Mouse (Mus musculus): Measurements from ENCODE around the gene Tnfsf14. TPM values are rescaled to one million over a fixed set of nuclear protein-coding genes. Genes with fewer than 3 reads are reported as not detected.

Tnfsf14 gene
- not detected in 2 replicates for polyA plus RNA-seq (2012; rRNA removed)

DNA sequence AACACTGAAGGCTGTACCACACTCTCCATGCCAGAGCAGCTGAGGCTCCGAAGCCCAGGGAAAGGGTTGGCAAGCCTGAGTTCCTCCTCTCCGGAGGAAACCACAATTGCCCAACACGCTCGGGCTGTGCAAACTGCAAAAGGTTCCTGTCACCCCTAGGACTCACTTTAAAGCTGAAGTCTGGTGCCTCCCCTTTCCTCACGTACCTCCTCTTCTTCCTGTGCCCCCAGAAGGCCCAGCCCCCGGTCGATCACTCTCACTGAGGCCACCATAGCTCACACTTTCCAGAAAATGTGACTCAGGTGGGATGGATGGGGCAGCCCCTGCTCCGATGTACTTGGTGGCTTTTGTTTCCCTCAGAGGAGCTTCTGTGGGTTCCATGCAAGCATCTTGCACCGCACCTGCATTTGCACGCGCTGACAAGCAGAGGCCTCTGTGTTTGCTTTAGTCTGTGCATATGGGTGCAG, at the start of gene Tnfsf14:
Gene Tnfsf14 (minus strand): TSS at position 137 of the 467 bp plus-strand sequence.
- H3K27me3 ChIP-seq (ENCODE audit: control insufficient read depth, insufficient read depth, low read length) = no peaks in the 10 kb centered on the region
- no peak for DNase-seq
- no peak for TF ChIP-seq CTCF (IDR thresholded peaks at IDR 0.05; ENCODE audit: borderline replicate concordance, insufficient read depth, low read depth, low read length)
- no peak for TF ChIP-seq POLR2A (IDR thresholded peaks at IDR 0.05; ENCODE audit: borderline replicate concordance, insufficient read depth, low read length)
- WGBS = 78% methylated on average over 11 of the region's 11 CpGs
- no peaks in the 10 kb centered on the region for H3K4me1 ChIP-seq (ENCODE audit: control insufficient read depth, insufficient read depth, low read length)
- H3K27ac ChIP-seq (ENCODE audit: insufficient read depth, low read length) = no peak within 1 kb of the TSS
- H3K4me3 ChIP-seq (replicated peaks; ENCODE audit: insufficient read depth, low read depth, low read length) = no peak within 1 kb of the TSS

DNA sequence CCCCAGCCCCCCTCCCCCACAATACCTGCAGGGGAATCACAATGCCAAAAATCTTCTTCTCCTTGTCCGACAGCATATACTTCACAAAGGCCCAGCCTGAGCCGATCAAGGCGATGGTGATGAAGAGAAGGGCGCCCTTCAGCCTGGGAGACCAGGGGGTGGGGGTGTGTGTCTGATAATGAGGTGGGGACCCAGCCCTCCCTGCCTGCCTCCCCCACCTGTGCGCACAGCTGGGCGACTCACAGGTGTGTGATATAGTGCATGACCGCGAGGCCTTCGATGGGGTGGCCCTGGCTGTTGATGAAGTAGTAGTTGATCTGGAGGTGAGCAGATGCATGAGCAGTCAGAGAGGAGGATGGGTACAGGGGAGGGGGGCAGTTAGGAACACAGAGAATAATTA, 43.2 kb upstream of the Tnfsf14 start:
- Histone ChIP-seq H3K4me1 (ENCODE audit: control insufficient read depth, insufficient read depth, low read length) (no peaks in the 10 kb centered on the region), H3K27me3 (ENCODE audit: control insufficient read depth, insufficient read depth, low read length) (no peaks in the 10 kb centered on the region), H3K27ac (ENCODE audit: insufficient read depth, low read length) (no peak overlapping the region), H3K4me3 (replicated peaks; ENCODE audit: insufficient read depth, low read depth, low read length) (no peak overlapping the region)
- TF ChIP-seq CTCF (IDR thresholded peaks at IDR 0.05; ENCODE audit: borderline replicate concordance, insufficient read depth, low read depth, low read length) (no peak), POLR2A (IDR thresholded peaks at IDR 0.05; ENCODE audit: borderline replicate concordance, insufficient read depth, low read length) (no peak)
- WGBS = 87% methylated on average over 9 of the region's 9 CpGs
- no peak for DNase-seq

DNA sequence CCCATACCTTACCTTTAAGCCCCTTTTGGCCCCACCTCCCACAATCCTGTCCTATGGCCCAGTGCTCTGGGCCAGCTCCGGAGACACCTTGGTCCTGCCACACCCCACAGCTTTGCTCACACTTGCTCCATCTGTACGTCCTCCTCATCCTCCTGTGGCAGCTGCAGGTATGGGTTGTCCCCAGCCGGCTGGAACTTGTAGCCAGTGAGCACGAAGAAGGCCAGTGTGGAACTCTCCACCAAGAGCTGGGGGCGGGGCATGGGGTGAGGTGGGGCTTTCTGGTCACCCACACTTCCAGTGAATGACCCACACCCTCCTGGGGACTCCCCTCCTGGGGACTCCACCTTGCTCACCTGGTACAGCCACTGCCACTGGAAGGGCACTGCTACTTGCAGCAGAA, 41.8 kb upstream of the Tnfsf14 start:
- Histone ChIP-seq H3K27me3 (ENCODE audit: control insufficient read depth, insufficient read depth, low read length) (no peaks in the 10 kb centered on the region), H3K27ac (ENCODE audit: insufficient read depth, low read length) (no peak overlapping the region), H3K4me3 (replicated peaks; ENCODE audit: insufficient read depth, low read depth, low read length) (no peak overlapping the region), H3K4me1 (ENCODE audit: control insufficient read depth, insufficient read depth, low read length) (no peaks in the 10 kb centered on the region)
- WGBS = 92% methylated on average over 5 of the region's 5 CpGs
- DNase-seq = no peak
- TF ChIP-seq CTCF (IDR thresholded peaks at IDR 0.05; ENCODE audit: borderline replicate concordance, insufficient read depth, low read depth, low read length) (no peak), POLR2A (IDR thresholded peaks at IDR 0.05; ENCODE audit: borderline replicate concordance, insufficient read depth, low read length) (no peak)

DNA sequence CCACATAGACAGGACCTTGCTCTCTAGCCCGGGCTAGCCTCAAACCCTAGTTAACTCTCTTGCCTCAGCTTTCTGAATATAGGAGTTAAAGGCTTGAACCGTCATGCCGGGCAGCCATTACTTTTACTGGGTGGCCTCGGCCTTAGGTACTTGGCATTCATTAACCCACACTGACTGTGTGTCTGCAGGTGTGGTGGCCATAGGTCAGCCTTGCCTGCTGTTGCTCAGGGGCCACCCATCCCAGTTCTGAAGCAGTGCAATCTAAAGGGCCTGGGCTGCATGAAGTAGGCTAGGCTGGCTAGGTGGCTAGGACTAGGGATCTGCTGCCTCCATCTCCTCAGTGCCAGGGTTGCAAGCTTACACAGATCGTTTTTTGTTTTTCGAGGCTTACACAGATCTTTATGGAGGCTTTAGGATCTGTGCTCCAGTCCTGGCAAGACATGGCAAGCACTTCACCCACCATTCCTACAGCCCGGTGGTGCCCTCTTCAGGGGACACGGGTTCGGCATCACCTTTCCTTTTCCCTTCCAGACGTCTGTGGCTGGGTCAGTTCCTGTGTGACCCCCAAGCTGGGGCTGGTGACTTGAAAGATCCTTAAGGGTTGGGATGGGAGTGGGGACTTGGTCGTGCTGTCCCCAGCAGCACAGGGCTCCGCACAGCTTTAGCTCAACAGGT, 40.4 kb upstream of the Tnfsf14 start:
- TF ChIP-seq POLR2A (IDR thresholded peaks at IDR 0.05; ENCODE audit: borderline replicate concordance, insufficient read depth, low read length) (no peak), CTCF (IDR thresholded peaks at IDR 0.05; ENCODE audit: borderline replicate concordance, insufficient read depth, low read depth, low read length) (no peak)
- Histone ChIP-seq H3K4me3 (replicated peaks; ENCODE audit: insufficient read depth, low read depth, low read length) (no peak overlapping the region), H3K27ac (ENCODE audit: insufficient read depth, low read length) (no peak overlapping the region), H3K4me1 (ENCODE audit: control insufficient read depth, insufficient read depth, low read length) (no peaks in the 10 kb centered on the region), H3K27me3 (ENCODE audit: control insufficient read depth, insufficient read depth, low read length) (no peaks in the 10 kb centered on the region)
- no peak for DNase-seq
- WGBS = 83% methylated on average over 12 of the region's 12 CpGs

DNA sequence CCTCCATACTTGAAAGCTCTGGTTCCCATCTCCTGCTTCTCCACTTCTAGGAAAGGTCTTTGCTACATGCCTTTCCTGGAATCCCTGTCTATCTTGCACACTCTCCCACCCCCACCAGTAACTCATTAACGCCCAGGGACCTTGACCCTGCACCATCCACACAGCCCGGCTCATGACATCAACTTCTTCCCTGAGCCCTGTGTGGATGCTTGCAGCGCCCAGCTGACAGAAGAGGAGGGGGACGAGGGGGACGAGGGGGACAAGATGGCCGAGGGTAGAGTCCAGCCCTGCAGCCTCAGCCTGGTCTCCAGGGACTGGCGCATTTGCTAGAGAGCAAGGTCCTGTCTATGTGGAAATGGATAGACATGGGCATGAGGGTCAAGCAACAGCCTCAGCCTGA, 39.1 kb upstream of the Tnfsf14 start:
- H3K4me1 ChIP-seq (ENCODE audit: control insufficient read depth, insufficient read depth, low read length) = no peaks in the 10 kb centered on the region
- WGBS = 36% methylated on average over 7 of the region's 7 CpGs
- H3K27me3 ChIP-seq (ENCODE audit: control insufficient read depth, insufficient read depth, low read length) = no peaks in the 10 kb centered on the region
- DNase-seq = no peak
- TF ChIP-seq POLR2A (IDR thresholded peaks at IDR 0.05; ENCODE audit: borderline replicate concordance, insufficient read depth, low read length) (no peak), CTCF (IDR thresholded peaks at IDR 0.05; ENCODE audit: borderline replicate concordance, insufficient read depth, low read depth, low read length) (no peak)
- no peak overlapping the region for H3K4me3 ChIP-seq (replicated peaks; ENCODE audit: insufficient read depth, low read depth, low read length)
- H3K27ac ChIP-seq (ENCODE audit: insufficient read depth, low read length) = no peak overlapping the region

DNA sequence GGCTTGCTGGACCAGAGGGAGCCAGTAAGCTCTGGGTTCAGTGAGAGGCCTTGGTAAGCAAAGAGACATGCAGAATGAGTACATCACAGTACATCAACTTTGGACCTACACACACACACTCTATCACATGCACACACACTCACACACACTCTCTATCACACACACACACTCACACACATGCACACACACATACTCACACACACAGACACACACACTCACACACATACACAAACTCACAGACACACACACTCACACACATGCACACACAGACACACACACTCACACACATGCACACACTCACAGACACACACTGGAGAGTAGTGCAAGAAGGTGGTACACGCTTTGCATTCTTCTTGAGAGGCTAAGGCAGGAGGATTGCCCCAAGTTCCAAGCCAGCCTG, 38.2 kb upstream of the Tnfsf14 start:
- no peak for DNase-seq
- no peak overlapping the region for H3K4me3 ChIP-seq (replicated peaks; ENCODE audit: insufficient read depth, low read depth, low read length)
- no peak overlapping the region for H3K27ac ChIP-seq (ENCODE audit: insufficient read depth, low read length)
- H3K27me3 ChIP-seq (ENCODE audit: control insufficient read depth, insufficient read depth, low read length) = no peaks in the 10 kb centered on the region
- TF ChIP-seq CTCF (IDR thresholded peaks at IDR 0.05; ENCODE audit: borderline replicate concordance, insufficient read depth, low read depth, low read length) (no peak), POLR2A (IDR thresholded peaks at IDR 0.05; ENCODE audit: borderline replicate concordance, insufficient read depth, low read length) (no peak)
- no peaks in the 10 kb centered on the region for H3K4me1 ChIP-seq (ENCODE audit: control insufficient read depth, insufficient read depth, low read length)
- WGBS = 73% methylated on average over 1 of the region's 1 CpGs

DNA sequence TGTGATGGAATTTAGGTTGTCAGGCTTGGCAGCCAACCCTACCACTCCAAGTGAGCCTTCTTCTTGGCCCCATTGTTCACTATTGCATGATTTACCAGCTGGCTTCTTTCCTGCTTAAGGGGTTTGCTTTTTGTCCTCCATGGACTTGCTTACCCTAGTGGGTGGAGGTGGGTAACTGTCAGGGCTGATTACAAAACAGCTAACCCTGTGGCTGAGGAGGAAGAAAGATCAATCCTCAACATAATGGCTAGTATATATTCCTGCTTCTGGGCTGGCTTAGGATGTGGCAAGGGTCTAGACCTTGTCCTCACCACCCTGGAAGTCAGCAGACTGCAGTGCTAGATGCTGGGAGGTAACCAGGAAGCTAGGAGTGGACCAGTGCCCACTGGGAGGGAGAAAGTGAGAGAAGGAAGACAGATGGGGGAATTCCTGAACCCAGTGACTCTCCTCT, 37.4 kb upstream of the Tnfsf14 start:
- Histone ChIP-seq H3K4me1 (ENCODE audit: control insufficient read depth, insufficient read depth, low read length) (no peaks in the 10 kb centered on the region), H3K27ac (ENCODE audit: insufficient read depth, low read length) (no peak overlapping the region), H3K4me3 (replicated peaks; ENCODE audit: insufficient read depth, low read depth, low read length) (no peak overlapping the region), H3K27me3 (ENCODE audit: control insufficient read depth, insufficient read depth, low read length) (no peaks in the 10 kb centered on the region)
- TF ChIP-seq CTCF (IDR thresholded peaks at IDR 0.05; ENCODE audit: borderline replicate concordance, insufficient read depth, low read depth, low read length) (no peak), POLR2A (IDR thresholded peaks at IDR 0.05; ENCODE audit: borderline replicate concordance, insufficient read depth, low read length) (no peak)
- no peak for DNase-seq

DNA sequence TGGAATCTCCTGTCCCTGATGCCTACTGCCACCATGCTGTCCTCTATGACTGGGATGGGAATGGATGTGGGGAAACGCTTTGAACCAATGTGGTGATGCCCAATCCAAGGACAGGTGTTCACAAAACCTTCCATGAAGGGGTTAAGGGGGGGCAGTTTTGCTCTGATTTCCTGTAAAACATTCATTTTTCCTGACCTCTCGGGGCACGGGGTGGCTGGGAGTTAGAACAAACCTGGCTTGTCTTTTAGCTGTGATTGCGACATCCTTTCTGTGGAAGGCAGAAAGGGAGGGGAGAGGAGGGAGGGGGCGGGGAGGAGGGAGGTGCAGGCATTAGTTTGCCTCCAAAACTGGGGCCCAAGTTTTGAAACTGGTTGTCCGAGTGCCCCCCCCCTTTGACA, 36.8 kb upstream of the Tnfsf14 start:
- 68% methylated on average over 6 of the region's 6 CpGs for WGBS
- no peak overlapping the region for H3K27ac ChIP-seq (ENCODE audit: insufficient read depth, low read length)
- DNase-seq = no peak

More for the DNA sequence above, 36.8 kb upstream of the Tnfsf14 start:
- TF ChIP-seq POLR2A (IDR thresholded peaks at IDR 0.05; ENCODE audit: borderline replicate concordance, insufficient read depth, low read length) = no peak
- TF ChIP-seq CTCF (IDR thresholded peaks at IDR 0.05; ENCODE audit: borderline replicate concordance, insufficient read depth, low read depth, low read length) = no peak
- no peak overlapping the region for H3K4me3 ChIP-seq (replicated peaks; ENCODE audit: insufficient read depth, low read depth, low read length)
- no peaks in the 10 kb centered on the region for H3K4me1 ChIP-seq (ENCODE audit: control insufficient read depth, insufficient read depth, low read length)
- H3K27me3 ChIP-seq (ENCODE audit: control insufficient read depth, insufficient read depth, low read length) = no peaks in the 10 kb centered on the region

Measured in cerebellum, adult 2 months (tissue).